Mouse (Mus musculus): Measurements from ENCODE around the gene Usp35. TPM values are rescaled to one million over a fixed set of nuclear protein-coding genes. Genes with fewer than 3 reads are reported as not detected.

The Usp35 gene
- 4.4 and 5.8 TPM in 2 replicates for polyA plus RNA-seq (2015; fragmentation: Nextera tagmentation; extraction: Ambion mirVana)

GRCm38 (mm10) chr7:97331726-97332666 lies at the start of gene Usp35, which contains the start of gene Kctd21:
Gene Usp35, minus strand, starts transcription at chr7:97332020.
Gene Kctd21, plus strand, starts transcription at chr7:97332327.
- peak; percentile 99 for ATAC-seq (replicated peaks)
- H3K4me3 ChIP-seq: peak within 1 kb of the TSS; percentile 93
- peak within 1 kb of the TSS; percentile 78 for H3K27ac ChIP-seq (replicated peaks)
- H3K4me2 ChIP-seq (replicated peaks): peak within 1 kb of the TSS; percentile 84
- under 1% methylated on average over 68 of the region's 68 CpGs for WGBS
- H3K36me3 ChIP-seq: no peaks in the 10 kb centered on the region
- H3K4me1 ChIP-seq: peaks cover 37% of the 10 kb centered on the region
- H3K9me3 ChIP-seq: no peaks in the 10 kb centered on the region
- H3K27me3 ChIP-seq: peaks cover 4% of the 10 kb centered on the region; the same call in 1 of the 2 replicates
- H3K9ac ChIP-seq (replicated peaks): peak within 1 kb of the TSS; percentile 83

GRCm38 (mm10) chr7:97380500-97381123 lies 48.8 kb upstream of the Usp35 start:
- WGBS: 91% methylated on average over 5 of the region's 5 CpGs
- Histone ChIP-seq H3K9me3 (no peaks in the 10 kb centered on the region), H3K27me3 (no peaks in the 10 kb centered on the region), H3K9ac (replicated peaks) (no peak overlapping the region), H3K4me2 (replicated peaks) (no peak overlapping the region), H3K4me3 (no peak overlapping the region), H3K36me3 (peaks cover 76% of the 10 kb centered on the region), H3K4me1 (no peaks in the 10 kb centered on the region), H3K27ac (replicated peaks) (no peak overlapping the region)
- ATAC-seq (replicated peaks): no peak

- no peak for ATAC-seq (replicated peaks)
- H3K4me3 ChIP-seq: no peak overlapping the region
- H3K27ac ChIP-seq (replicated peaks): no peak overlapping the region
- H3K4me1 ChIP-seq: no peaks in the 10 kb centered on the region
- peaks cover 74% of the 10 kb centered on the region for H3K36me3 ChIP-seq
- no peaks in the 10 kb centered on the region for H3K9me3 ChIP-seq
- 92% methylated on average over 5 of the region's 5 CpGs for WGBS
- no peak overlapping the region for H3K9ac ChIP-seq (replicated peaks)
- no peak overlapping the region for H3K4me2 ChIP-seq (replicated peaks)
- no peaks in the 10 kb centered on the region for H3K27me3 ChIP-seq
Observed at GRCm38 (mm10) chr7:97379304-97379703, 47.5 kb upstream of the Usp35 start.

GRCm38 (mm10) chr7:97375906-97376305 lies 44.1 kb upstream of the Usp35 start:
- no peaks in the 10 kb centered on the region for H3K27me3 ChIP-seq
- no peak overlapping the region for H3K4me3 ChIP-seq
- no peak overlapping the region for H3K27ac ChIP-seq (replicated peaks)
- peaks cover 13% of the 10 kb centered on the region for H3K4me1 ChIP-seq
- H3K9me3 ChIP-seq: no peaks in the 10 kb centered on the region
- no peak for ATAC-seq (replicated peaks)
- WGBS: 77% methylated on average over 2 of the region's 2 CpGs
- no peak overlapping the region for H3K4me2 ChIP-seq (replicated peaks)
- peaks cover 52% of the 10 kb centered on the region for H3K36me3 ChIP-seq
- no peak overlapping the region for H3K9ac ChIP-seq (replicated peaks)

- WGBS: 96% methylated on average over 9 of the region's 9 CpGs
- Histone ChIP-seq H3K4me1 (peaks cover 15% of the 10 kb centered on the region), H3K27me3 (no peaks in the 10 kb centered on the region), H3K4me2 (replicated peaks) (no peak overlapping the region), H3K36me3 (peaks cover 48% of the 10 kb centered on the region), H3K9me3 (no peaks in the 10 kb centered on the region), H3K9ac (replicated peaks) (no peak overlapping the region), H3K27ac (replicated peaks) (no peak overlapping the region), H3K4me3 (no peak overlapping the region)
- ATAC-seq (replicated peaks): no peak
Observed at GRCm38 (mm10) chr7:97375101-97375500, 43.3 kb upstream of the Usp35 start.

GRCm38 (mm10) chr7:97365887-97366286 lies 34.1 kb upstream of the Usp35 start:
- no peak for ATAC-seq (replicated peaks)

GRCm38 (mm10) chr7:97361467-97361866 lies 29.6 kb upstream of the Usp35 start:
- Histone ChIP-seq H3K4me3 (no peak overlapping the region), H3K27me3 (no peaks in the 10 kb centered on the region), H3K4me1 (no peaks in the 10 kb centered on the region), H3K9ac (replicated peaks) (no peak overlapping the region), H3K36me3 (no peaks in the 10 kb centered on the region), H3K4me2 (replicated peaks) (no peak overlapping the region), H3K27ac (replicated peaks) (no peak overlapping the region), H3K9me3 (no peaks in the 10 kb centered on the region)
- 31% methylated on average over 4 of the region's 4 CpGs for WGBS
- no peak for ATAC-seq (replicated peaks)

More at GRCm38 (mm10) chr7:97365887-97366286, 34.1 kb upstream of the Usp35 start:
- 71% methylated on average over 1 of the region's 1 CpGs for WGBS
- no peak overlapping the region for H3K9ac ChIP-seq (replicated peaks)
- no peaks in the 10 kb centered on the region for H3K27me3 ChIP-seq
- no peaks in the 10 kb centered on the region for H3K36me3 ChIP-seq
- no peak overlapping the region for H3K4me2 ChIP-seq (replicated peaks)
- H3K4me3 ChIP-seq: no peak overlapping the region
- no peaks in the 10 kb centered on the region for H3K9me3 ChIP-seq
- no peak overlapping the region for H3K27ac ChIP-seq (replicated peaks)
- H3K4me1 ChIP-seq: peaks cover 3% of the 10 kb centered on the region

- Histone ChIP-seq H3K36me3 (no peaks in the 10 kb centered on the region), H3K9ac (replicated peaks) (no peak overlapping the region), H3K27ac (replicated peaks) (no peak overlapping the region), H3K27me3 (no peaks in the 10 kb centered on the region), H3K4me2 (replicated peaks) (no peak overlapping the region), H3K4me3 (no peak overlapping the region), H3K4me1 (no peaks in the 10 kb centered on the region), H3K9me3 (no peaks in the 10 kb centered on the region)
- WGBS: 51% methylated on average over 3 of the region's 3 CpGs
- ATAC-seq (replicated peaks): no peak
Observed at GRCm38 (mm10) chr7:97360955-97361354, 29.1 kb upstream of the Usp35 start.

GRCm38 (mm10) chr7:97360166-97360565 lies 28.3 kb upstream of the Usp35 start:
- WGBS: 74% methylated on average over 5 of the region's 5 CpGs
- Histone ChIP-seq H3K4me2 (replicated peaks) (no peak overlapping the region), H3K4me3 (no peak overlapping the region), H3K27ac (replicated peaks) (no peak overlapping the region), H3K36me3 (no peaks in the 10 kb centered on the region), H3K27me3 (no peaks in the 10 kb centered on the region), H3K9me3 (no peaks in the 10 kb centered on the region), H3K4me1 (no peaks in the 10 kb centered on the region), H3K9ac (replicated peaks) (no peak overlapping the region)
- no peak for ATAC-seq (replicated peaks)

- Histone ChIP-seq H3K27ac (replicated peaks) (no peak overlapping the region), H3K4me2 (replicated peaks) (no peak overlapping the region), H3K36me3 (no peaks in the 10 kb centered on the region), H3K9me3 (no peaks in the 10 kb centered on the region), H3K27me3 (no peaks in the 10 kb centered on the region), H3K4me3 (no peak overlapping the region), H3K4me1 (no peaks in the 10 kb centered on the region), H3K9ac (replicated peaks) (no peak overlapping the region)
- ATAC-seq (replicated peaks): no peak
- WGBS: 89% methylated on average over 4 of the region's 4 CpGs
Observed at GRCm38 (mm10) chr7:97358347-97358746, 26.5 kb upstream of the Usp35 start.

GRCm38 (mm10) chr7:97357840-97358239 lies 26.0 kb upstream of the Usp35 start:
- no peak for ATAC-seq (replicated peaks)
- H3K4me1 ChIP-seq: no peaks in the 10 kb centered on the region
- 81% methylated on average over 3 of the region's 3 CpGs for WGBS

GRCm38 (mm10) chr7:97356875-97357276 lies 25.1 kb upstream of the Usp35 start:
- 74% methylated on average over 5 of the region's 5 CpGs for WGBS
- Histone ChIP-seq H3K4me2 (replicated peaks) (no peak overlapping the region), H3K36me3 (no peaks in the 10 kb centered on the region), H3K4me1 (no peaks in the 10 kb centered on the region), H3K4me3 (no peak overlapping the region), H3K9me3 (no peaks in the 10 kb centered on the region), H3K27ac (replicated peaks) (no peak overlapping the region), H3K27me3 (no peaks in the 10 kb centered on the region), H3K9ac (replicated peaks) (no peak overlapping the region)
- ATAC-seq (replicated peaks): no peak

More at GRCm38 (mm10) chr7:97357840-97358239, 26.0 kb upstream of the Usp35 start:
- Histone ChIP-seq H3K27me3 (no peaks in the 10 kb centered on the region), H3K4me3 (no peak overlapping the region), H3K9me3 (no peaks in the 10 kb centered on the region), H3K9ac (replicated peaks) (no peak overlapping the region), H3K4me2 (replicated peaks) (no peak overlapping the region), H3K27ac (replicated peaks) (no peak overlapping the region), H3K36me3 (no peaks in the 10 kb centered on the region)

Data from forebrain, embryonic 15.5 days (tissue).